Mouse (Mus musculus): ENCODE results near the gene Cep104. TPM values are rescaled to one million over a fixed set of nuclear protein-coding genes. Genes with fewer than 3 reads are reported as not detected.
A peak's percentile ranks its signal among the peaks of the same experiment; 100 is the strongest.

Cep104 gene
- total RNA-seq, 1 experiment: 15.0 TPM

- H3K9me3 ChIP-seq (ENCODE audit: control insufficient read depth, insufficient read depth, low read depth, low read length): no peaks in the 10 kb centered on the region
- H3K4me3 ChIP-seq (ENCODE audit: insufficient read depth in 1 of 2, low read depth in 1 of 2, low read length in 2 of 2, poor library complexity in 1 of 2, severe bottlenecking in 1 of 2): no peak overlapping the region
- no peak for DNase-seq (ENCODE audit: low read depth, low spot score)
- peaks cover 25% of the 10 kb centered on the region for H3K36me3 ChIP-seq (ENCODE audit: control insufficient read depth, insufficient read depth, low read length, poor library complexity, severe bottlenecking)
- no peak overlapping the region for H3K27ac ChIP-seq (ENCODE audit: insufficient read depth, low read depth, low read length, poor library complexity, severe bottlenecking)
- H3K9ac ChIP-seq (ENCODE audit: insufficient read depth, low read depth, low read length, poor library complexity, severe bottlenecking): no peak overlapping the region
- H3K4me1 ChIP-seq (ENCODE audit: control insufficient read depth in 2 of 2, insufficient read depth in 2 of 2, low read length in 2 of 2, poor library complexity in 1 of 2): no peaks in the 10 kb centered on the region
- no peak for TF ChIP-seq CHD2 (IDR thresholded peaks at IDR 0.05; ENCODE audit: low read depth, low read length)
- in situ Hi-C loops (cut with MboI; ENCODE audit: low sequenced_read_pairs in 2 of 2, unreplicated experiment in 2 of 2): no loop called here
Measured at GRCm38 (mm10) chr4:154005488-154005887, 30.5 kb downstream of the Cep104 start.

GRCm38 (mm10) chr4:154006264-154006663 lies 31.3 kb downstream of the Cep104 start:
- TF ChIP-seq HCFC1 (IDR thresholded peaks at IDR 0.05; ENCODE audit: borderline replicate concordance, insufficient read depth, low read length) (no peak), ZNF384 (IDR thresholded peaks at IDR 0.05; ENCODE audit: low read depth, low read length) (no peak), ZC3H11A (IDR thresholded peaks at IDR 0.05; ENCODE audit: borderline replicate concordance, low read depth, low read length) (no peak), CHD2 (IDR thresholded peaks at IDR 0.05; ENCODE audit: low read depth, low read length) (no peak), MAFK (IDR thresholded peaks at IDR 0.05; ENCODE audit: insufficient read depth, low read depth, low read length) (no peak)
- in situ Hi-C loops (cut with MboI; ENCODE audit: low sequenced_read_pairs in 2 of 2, unreplicated experiment in 2 of 2): no loop called here
- Histone ChIP-seq H3K36me3 (ENCODE audit: control insufficient read depth, insufficient read depth, low read length, poor library complexity, severe bottlenecking) (peaks cover 25% of the 10 kb centered on the region), H3K9ac (ENCODE audit: insufficient read depth, low read depth, low read length, poor library complexity, severe bottlenecking) (no peak overlapping the region), H3K9me3 (ENCODE audit: control insufficient read depth, insufficient read depth, low read depth, low read length) (no peaks in the 10 kb centered on the region), H3K4me1 (ENCODE audit: control insufficient read depth in 2 of 2, insufficient read depth in 2 of 2, low read length in 2 of 2, poor library complexity in 1 of 2) (no peaks in the 10 kb centered on the region), H3K4me3 (ENCODE audit: insufficient read depth in 1 of 2, low read depth in 1 of 2, low read length in 2 of 2, poor library complexity in 1 of 2, severe bottlenecking in 1 of 2) (no peak overlapping the region), H3K27ac (ENCODE audit: insufficient read depth, low read depth, low read length, poor library complexity, severe bottlenecking) (no peak overlapping the region)
- DNase-seq (ENCODE audit: low read depth, low spot score): no peak

GRCm38 (mm10) chr4:154007759-154008158 lies 32.8 kb downstream of the Cep104 start:
- TF ChIP-seq CHD2 (IDR thresholded peaks at IDR 0.05; ENCODE audit: low read depth, low read length) (no peak), ZNF384 (IDR thresholded peaks at IDR 0.05; ENCODE audit: low read depth, low read length) (no peak), ZC3H11A (IDR thresholded peaks at IDR 0.05; ENCODE audit: borderline replicate concordance, low read depth, low read length) (no peak), HCFC1 (IDR thresholded peaks at IDR 0.05; ENCODE audit: borderline replicate concordance, insufficient read depth, low read length) (no peak), MAFK (IDR thresholded peaks at IDR 0.05; ENCODE audit: insufficient read depth, low read depth, low read length) (no peak)
- peaks cover 19% of the 10 kb centered on the region for H3K36me3 ChIP-seq (ENCODE audit: control insufficient read depth, insufficient read depth, low read length, poor library complexity, severe bottlenecking)
- H3K9ac ChIP-seq (ENCODE audit: insufficient read depth, low read depth, low read length, poor library complexity, severe bottlenecking): no peak overlapping the region
- H3K4me1 ChIP-seq (ENCODE audit: control insufficient read depth in 2 of 2, insufficient read depth in 2 of 2, low read length in 2 of 2, poor library complexity in 1 of 2): peaks cover 0 to 2% of the 10 kb centered on the region in 2 experiments; a peak in 1 of 4 replicates
- no peaks in the 10 kb centered on the region for H3K9me3 ChIP-seq (ENCODE audit: control insufficient read depth, insufficient read depth, low read depth, low read length)
- DNase-seq (ENCODE audit: low read depth, low spot score): no peak
- H3K27ac ChIP-seq (ENCODE audit: insufficient read depth, low read depth, low read length, poor library complexity, severe bottlenecking): no peak overlapping the region
- in situ Hi-C loops (cut with MboI; ENCODE audit: low sequenced_read_pairs in 2 of 2, unreplicated experiment in 2 of 2): no loop called here
- H3K4me3 ChIP-seq (ENCODE audit: insufficient read depth in 1 of 2, low read depth in 1 of 2, low read length in 2 of 2, poor library complexity in 1 of 2, severe bottlenecking in 1 of 2): no peak overlapping the region

DNA sequence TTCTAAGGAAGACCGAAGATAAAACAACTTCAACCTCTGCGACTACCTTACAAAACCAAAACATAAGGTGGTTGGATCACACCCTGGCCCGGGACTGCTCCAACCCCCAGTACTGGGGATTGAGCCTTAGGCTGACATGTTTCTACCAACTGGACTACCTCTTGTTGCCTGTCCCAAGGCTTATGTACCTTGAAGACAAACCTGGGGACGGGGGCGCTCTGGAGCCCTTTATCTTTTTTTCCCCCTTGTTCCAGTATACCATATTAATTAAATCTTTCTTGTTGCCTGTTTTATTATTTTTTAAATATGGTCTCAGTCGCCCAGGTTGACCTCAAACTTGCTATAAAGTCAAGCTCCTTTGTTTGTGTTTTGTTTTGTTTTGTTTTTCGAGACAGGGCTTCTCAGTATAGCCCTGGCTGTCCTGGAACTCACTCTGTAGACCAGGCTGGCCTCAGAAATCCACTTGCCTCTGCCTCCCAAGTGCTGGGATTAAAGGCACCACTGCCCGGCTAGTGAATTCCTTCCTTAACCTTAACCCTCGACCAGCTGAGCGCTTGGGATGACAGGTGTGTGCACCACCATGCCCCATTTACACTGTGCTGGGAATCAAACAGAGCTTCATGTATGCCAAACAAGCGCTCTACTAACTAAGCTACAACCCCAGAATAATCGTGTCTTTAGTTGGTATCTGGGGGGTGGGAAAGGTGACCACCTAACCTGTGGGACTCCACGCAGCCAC lies 36.1 kb downstream of the Cep104 start:
- Histone ChIP-seq H3K9me3 (ENCODE audit: control insufficient read depth, insufficient read depth, low read depth, low read length) (no peaks in the 10 kb centered on the region), H3K4me3 (ENCODE audit: insufficient read depth in 1 of 2, low read depth in 1 of 2, low read length in 2 of 2, poor library complexity in 1 of 2, severe bottlenecking in 1 of 2) (peak overlapping the region; percentile 82 to 99), H3K36me3 (ENCODE audit: control insufficient read depth, insufficient read depth, low read length, poor library complexity, severe bottlenecking) (peaks cover 26% of the 10 kb centered on the region), H3K27ac (ENCODE audit: insufficient read depth, low read depth, low read length, poor library complexity, severe bottlenecking) (no peak overlapping the region), H3K4me1 (ENCODE audit: control insufficient read depth in 2 of 2, insufficient read depth in 2 of 2, low read length in 2 of 2, poor library complexity in 1 of 2) (peaks cover 5 to 14% of the 10 kb centered on the region in 2 experiments; a peak in 2 of 4 replicates), H3K9ac (ENCODE audit: insufficient read depth, low read depth, low read length, poor library complexity, severe bottlenecking) (peak overlapping the region; percentile 88)
- DNase-seq (ENCODE audit: low read depth, low spot score): no peak
- TF ChIP-seq CHD2 (IDR thresholded peaks at IDR 0.05; ENCODE audit: low read depth, low read length) (no peak), HCFC1 (IDR thresholded peaks at IDR 0.05; ENCODE audit: borderline replicate concordance, insufficient read depth, low read length) (no peak), ZC3H11A (IDR thresholded peaks at IDR 0.05; ENCODE audit: borderline replicate concordance, low read depth, low read length) (no peak), ZNF384 (IDR thresholded peaks at IDR 0.05; ENCODE audit: low read depth, low read length) (no peak), MAFK (IDR thresholded peaks at IDR 0.05; ENCODE audit: insufficient read depth, low read depth, low read length) (no peak)
- in situ Hi-C loops (cut with MboI; ENCODE audit: low sequenced_read_pairs in 2 of 2, unreplicated experiment in 2 of 2): no loop called here

Measured in ES-E14 (cell line).